Mouse (Mus musculus) hindbrain, embryonic 10.5 days (tissue): ENCODE measurements around the gene H2al1d. TPM values are rescaled to one million over a fixed set of nuclear protein-coding genes. Genes with fewer than 3 reads are reported as not detected.
"Not testable (repeated sequence)": the region's sequence is repeated elsewhere in the genome, so short reads cannot be mapped to it uniquely, and the experiment has no call there.

ENCODE experiments used
- DNase-seq: peaks from one replicate; pipeline ENCODE4 v3.0.0-alpha.2; 2017; ENCODE audit warnings: low spot score
- H3K27ac ChIP-seq: fragments of 300-500 bp; sonication (generic); 2 replicates; pipeline ENCODE4 v1.5.1; 2016; ENCODE audit warnings: mild to moderate bottlenecking, moderate library complexity
- H3K27me3 ChIP-seq: fragments of 300-500 bp; sonication (generic); 2 replicates; pipeline ENCODE4 v1.6.1; 2016; ENCODE audit warnings: mild to moderate bottlenecking; ENCODE audit not compliant: poor library complexity, insufficient read depth, severe bottlenecking
- H3K36me3 ChIP-seq: fragments of 300-500 bp; sonication (generic); 2 replicates; pipeline ENCODE4 v1.6.1; 2016; ENCODE audit warnings: mild to moderate bottlenecking, moderate library complexity
- H3K4me1 ChIP-seq: fragments of 300-500 bp; sonication (generic); replicated peaks from 2 replicates; pipeline ENCODE4 v1.6.1; 2016; ENCODE audit warnings: mild to moderate bottlenecking
- H3K4me3 ChIP-seq: fragments of 300-500 bp; sonication (generic); 2 replicates; pipeline ENCODE4 v1.5.1; 2016; ENCODE audit warnings: mild to moderate bottlenecking, moderate library complexity
- H3K9me3 ChIP-seq: fragments of 300-500 bp; sonication (generic); 2 replicates; pipeline ENCODE4 v1.6.1; 2016; ENCODE audit warnings: mild to moderate bottlenecking, moderate library complexity
- WGBS: fragments of 180-500 bp; shearing (Covaris S2); methylation state at CpG from one replicate; pipeline ENCODE4 v1.1.7; 2016; 5-methylcytosine and 5-hydroxymethylcytosine counted together
- polyA plus RNA-seq: library from polyadenylated mRNA; unstranded; fragments of >200 nt; fragmentation: Nextera tagmentation; extraction: Ambion mirVana; gene quantifications from 2 replicates; pipeline ENCODE4 v1.2.1, GENCODE M21; 2016

The H2al1d gene
- not detected in 2 replicates for polyA plus RNA-seq

GRCm38 (mm10) chrX:11308524-11308923 is at the start of gene H2al1d:
Gene H2al1d, plus strand, starts transcription at chrX:11308824.
- H3K36me3 ChIP-seq, H3K27ac ChIP-seq, DNase-seq, H3K4me3 ChIP-seq, H3K9me3 ChIP-seq, H3K27me3 ChIP-seq, H3K4me1 ChIP-seq: not testable (repeated sequence)
- no CpG with 5 or more reads among the region's 6 CpGs for WGBS

DNA sequence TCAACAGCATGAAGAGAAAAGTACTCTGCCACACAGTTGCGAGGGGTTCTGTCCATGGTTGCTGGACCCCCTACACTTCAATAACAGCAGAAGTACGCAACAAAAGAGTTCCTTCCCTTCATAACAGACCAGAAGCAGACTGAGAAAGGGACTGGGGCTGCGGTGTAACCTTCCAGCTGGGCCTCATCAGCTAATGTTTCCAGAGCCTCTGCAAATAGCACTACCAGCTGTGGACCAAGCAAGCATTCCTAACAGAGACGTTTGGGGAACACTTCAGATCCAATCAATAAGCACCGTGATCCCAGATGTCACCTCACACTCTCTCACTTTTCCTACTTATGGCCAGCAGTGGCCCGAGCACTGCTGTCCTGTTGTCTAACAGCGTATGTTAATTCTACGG is 43.7 kb upstream of the H2al1d start:
- H3K27me3 ChIP-seq = peaks cover 44% of the 10 kb centered on the region
- no peaks in the 10 kb centered on the region for H3K4me1 ChIP-seq
- no peak for DNase-seq
- no peaks in the 10 kb centered on the region for H3K9me3 ChIP-seq
- H3K27ac ChIP-seq = no peak overlapping the region
- no peak overlapping the region for H3K4me3 ChIP-seq
- 78% methylated on average over 8 of the region's 8 CpGs for WGBS
- H3K36me3 ChIP-seq = no peaks in the 10 kb centered on the region

DNA sequence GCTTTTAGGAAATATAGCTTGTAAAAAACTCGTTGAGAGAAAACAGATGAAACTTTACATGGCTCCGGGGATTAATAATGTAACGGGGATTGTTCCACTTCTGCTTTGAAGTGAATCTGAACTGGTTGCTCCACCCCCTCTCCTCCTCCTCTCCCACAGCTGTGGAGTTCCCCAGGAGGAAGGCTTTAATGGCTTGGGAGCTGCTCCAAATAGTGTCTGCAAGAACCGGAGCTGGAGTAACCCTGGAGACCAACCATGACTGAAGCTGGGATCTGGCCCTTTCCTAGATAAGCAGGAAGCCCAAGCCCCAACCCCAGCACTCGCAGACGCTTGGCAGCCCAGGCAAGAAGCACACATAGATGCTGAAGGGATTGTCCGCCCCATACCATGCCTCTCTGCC is 40.8 kb upstream of the H2al1d start:
- WGBS = 75% methylated on average over 7 of the region's 7 CpGs
- no peak for DNase-seq
- H3K27me3 ChIP-seq = peaks cover 49% of the 10 kb centered on the region
- no peaks in the 10 kb centered on the region for H3K4me1 ChIP-seq
- H3K36me3 ChIP-seq = no peaks in the 10 kb centered on the region
- no peak overlapping the region for H3K27ac ChIP-seq
- no peak overlapping the region for H3K4me3 ChIP-seq
- H3K9me3 ChIP-seq = no peaks in the 10 kb centered on the region

- Histone ChIP-seq H3K27ac (no peak overlapping the region), H3K27me3 (peaks cover 57% of the 10 kb centered on the region), H3K9me3 (no peaks in the 10 kb centered on the region), H3K4me1 (no peaks in the 10 kb centered on the region), H3K4me3 (no peak overlapping the region), H3K36me3 (no peaks in the 10 kb centered on the region)
- DNase-seq = no peak
- WGBS = 87% methylated on average over 3 of the region's 3 CpGs
Observed at GRCm38 (mm10) chrX:11269074-11269473, 39.5 kb upstream of the H2al1d start.

DNA sequence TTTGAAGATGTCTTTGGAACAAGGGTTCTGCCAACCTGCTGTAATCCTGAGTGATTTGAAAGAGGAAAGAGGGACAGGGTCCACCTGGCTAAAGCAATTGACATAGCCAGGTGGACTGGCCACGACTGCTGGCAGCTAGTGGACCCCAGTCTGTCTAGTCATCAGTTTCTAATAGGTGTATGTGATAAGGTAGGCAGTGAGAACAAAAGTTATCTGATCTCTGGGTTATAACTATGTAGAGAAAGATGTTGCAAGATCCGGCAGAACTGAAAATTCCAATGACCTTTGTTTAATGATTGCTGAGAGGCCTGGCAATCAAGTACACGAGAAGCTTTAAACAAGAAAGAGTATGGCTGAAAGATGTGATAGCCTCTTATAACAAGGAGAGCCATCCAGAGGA is 35.4 kb upstream of the H2al1d start:
- Histone ChIP-seq H3K27ac (no peak overlapping the region), H3K27me3 (peaks cover 45% of the 10 kb centered on the region), H3K9me3 (no peaks in the 10 kb centered on the region), H3K4me1 (no peaks in the 10 kb centered on the region), H3K4me3 (no peak overlapping the region), H3K36me3 (no peaks in the 10 kb centered on the region)
- WGBS = 87% methylated on average over 3 of the region's 3 CpGs
- DNase-seq = no peak

DNA sequence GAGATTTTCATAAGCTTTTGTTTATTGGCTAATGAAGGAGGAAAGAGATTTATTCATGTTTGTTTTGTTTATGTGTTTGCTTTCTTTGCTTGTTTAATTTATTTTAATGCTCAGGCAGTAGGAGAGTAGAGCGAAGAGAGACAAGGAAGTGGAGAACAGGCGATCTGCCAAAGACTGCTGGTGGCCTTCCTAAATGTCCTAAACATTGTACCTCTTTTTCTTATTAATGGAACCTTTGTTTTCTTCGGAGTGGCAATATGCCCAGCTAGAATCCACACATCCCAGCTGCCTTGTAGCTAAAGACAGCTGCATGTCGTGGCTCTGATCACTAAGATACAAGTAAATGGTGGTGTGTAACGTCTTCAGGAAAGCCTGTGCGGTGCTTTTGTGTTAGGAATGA is 31.5 kb upstream of the H2al1d start:
- 86% methylated on average over 6 of the region's 6 CpGs for WGBS
- no peak overlapping the region for H3K4me3 ChIP-seq
- H3K27me3 ChIP-seq = peaks cover 37% of the 10 kb centered on the region
- H3K36me3 ChIP-seq = no peaks in the 10 kb centered on the region
- H3K27ac ChIP-seq = no peak overlapping the region
- H3K9me3 ChIP-seq = no peaks in the 10 kb centered on the region
- H3K4me1 ChIP-seq = no peaks in the 10 kb centered on the region
- DNase-seq = no peak

DNA sequence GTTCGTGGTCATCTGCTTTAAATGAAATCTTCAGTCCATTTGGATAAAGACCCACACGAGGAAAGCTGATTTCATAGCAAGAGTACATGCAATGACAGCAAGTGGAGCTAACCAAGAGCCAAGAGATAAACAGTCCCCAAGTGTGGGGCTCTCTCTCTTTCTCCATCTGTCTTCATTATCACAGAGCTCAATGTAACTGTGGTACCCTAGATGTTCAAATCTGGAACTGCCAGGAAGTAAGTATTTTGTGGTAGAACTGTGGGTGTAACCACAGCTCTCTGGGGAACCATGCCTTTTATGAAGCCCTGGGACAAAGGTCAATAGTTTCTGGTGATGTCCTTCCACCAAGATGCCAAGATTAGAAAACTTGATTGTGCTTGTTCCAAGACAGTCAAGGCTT is 27.9 kb upstream of the H2al1d start:
- WGBS = 80% methylated on average over 2 of the region's 2 CpGs
- Histone ChIP-seq H3K4me3 (no peak overlapping the region), H3K27ac (no peak overlapping the region), H3K27me3 (peaks cover 26% of the 10 kb centered on the region), H3K9me3 (peaks cover 4% of the 10 kb centered on the region; the same call in 1 of the 2 replicates), H3K36me3 (no peaks in the 10 kb centered on the region), H3K4me1 (no peaks in the 10 kb centered on the region)
- DNase-seq = no peak

DNA sequence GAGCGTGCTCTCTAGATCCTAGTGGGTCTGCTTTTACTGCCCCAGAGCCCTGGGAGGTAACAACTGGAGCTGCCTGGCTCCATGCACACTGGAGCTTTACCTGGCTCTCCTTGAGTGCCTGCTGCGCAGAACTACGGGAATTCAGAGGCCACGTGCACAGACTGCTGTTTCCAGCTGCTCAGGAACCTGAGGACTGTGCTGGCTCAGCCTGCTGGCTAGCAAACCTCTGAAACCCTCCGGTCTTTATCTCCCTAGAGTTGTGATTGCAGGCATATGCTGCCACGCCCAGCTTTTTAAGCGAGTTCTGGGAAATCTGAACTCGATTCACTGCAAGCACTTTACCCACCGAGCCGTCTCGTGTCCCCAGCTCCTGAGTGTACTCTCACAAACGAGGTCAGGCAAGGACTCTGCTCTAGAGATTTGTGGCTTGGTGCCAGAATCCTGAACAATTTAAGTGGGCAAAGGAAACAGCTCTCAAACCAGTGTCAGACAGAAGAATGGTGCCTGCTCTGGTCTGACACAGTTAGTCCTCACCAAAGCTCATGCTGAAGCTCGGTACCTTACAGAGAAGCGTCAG is 20.2 kb upstream of the H2al1d start:
- H3K9me3 ChIP-seq = no peaks in the 10 kb centered on the region
- WGBS = 86% methylated on average over 14 of the region's 14 CpGs
- H3K36me3 ChIP-seq = no peaks in the 10 kb centered on the region
- no peak overlapping the region for H3K4me3 ChIP-seq
- H3K4me1 ChIP-seq = no peaks in the 10 kb centered on the region
- DNase-seq = no peak
- no peak overlapping the region for H3K27ac ChIP-seq
- H3K27me3 ChIP-seq = peaks cover 45% of the 10 kb centered on the region

GRCm38 (mm10) chrX:11289244-11289643 is 19.4 kb upstream of the H2al1d start:
- H3K4me1 ChIP-seq = no peaks in the 10 kb centered on the region
- 63% methylated on average over 4 of the region's 4 CpGs for WGBS
- H3K9me3 ChIP-seq = no peaks in the 10 kb centered on the region
- DNase-seq = no peak
- no peaks in the 10 kb centered on the region for H3K36me3 ChIP-seq
- peaks cover 45% of the 10 kb centered on the region for H3K27me3 ChIP-seq
- no peak overlapping the region for H3K27ac ChIP-seq
- no peak overlapping the region for H3K4me3 ChIP-seq

GRCm38 (mm10) chrX:11298957-11299356 is 9.7 kb upstream of the H2al1d start, which contains the start of gene H2al1a:
Gene H2al1a, plus strand, starts transcription at chrX:11299257.
- H3K27me3 ChIP-seq, DNase-seq, H3K36me3 ChIP-seq, H3K4me3 ChIP-seq, H3K27ac ChIP-seq, H3K4me1 ChIP-seq, H3K9me3 ChIP-seq: not testable (repeated sequence)
- WGBS = no CpG with 5 or more reads among the region's 3 CpGs

DNA sequence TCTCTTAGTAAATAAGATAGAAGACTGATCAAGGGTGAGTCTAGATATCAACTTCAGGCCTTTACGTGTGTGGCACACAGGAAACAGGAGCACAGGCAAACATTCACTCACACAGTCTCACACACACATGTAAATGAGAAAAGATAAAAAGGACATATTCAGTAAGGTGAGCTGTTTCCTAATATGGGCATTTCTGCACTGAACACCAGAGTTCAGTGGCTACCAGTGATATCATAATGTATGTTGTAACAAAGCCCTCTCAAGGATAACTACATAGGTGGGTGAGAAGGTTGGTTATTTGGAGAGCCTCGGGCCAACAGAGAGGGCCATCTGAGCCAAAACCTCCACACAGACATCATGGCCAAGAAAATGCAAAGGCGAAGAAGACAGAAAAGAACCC is 6.5 kb upstream of the H2al1d start, which contains the start of gene H2al1b:
Gene H2al1b (plus strand): TSS at position 301 of the 400 bp plus-strand sequence.
- not testable (repeated sequence) for H3K27ac ChIP-seq, H3K27me3 ChIP-seq, H3K4me1 ChIP-seq, DNase-seq, H3K9me3 ChIP-seq, H3K36me3 ChIP-seq, H3K4me3 ChIP-seq
- 87% methylated on average over 1 of the region's 3 CpGs for WGBS

- not testable (repeated sequence) for H3K27ac ChIP-seq, H3K4me3 ChIP-seq, H3K36me3 ChIP-seq, H3K27me3 ChIP-seq, DNase-seq, H3K9me3 ChIP-seq, H3K4me1 ChIP-seq
- 87% methylated on average over 2 of the region's 6 CpGs for WGBS
Observed at GRCm38 (mm10) chrX:11305355-11305754, 3.3 kb upstream of the H2al1d start, which contains the start of gene H2al1c. Gene H2al1c, plus strand, starts transcription at chrX:11305655.

DNA sequence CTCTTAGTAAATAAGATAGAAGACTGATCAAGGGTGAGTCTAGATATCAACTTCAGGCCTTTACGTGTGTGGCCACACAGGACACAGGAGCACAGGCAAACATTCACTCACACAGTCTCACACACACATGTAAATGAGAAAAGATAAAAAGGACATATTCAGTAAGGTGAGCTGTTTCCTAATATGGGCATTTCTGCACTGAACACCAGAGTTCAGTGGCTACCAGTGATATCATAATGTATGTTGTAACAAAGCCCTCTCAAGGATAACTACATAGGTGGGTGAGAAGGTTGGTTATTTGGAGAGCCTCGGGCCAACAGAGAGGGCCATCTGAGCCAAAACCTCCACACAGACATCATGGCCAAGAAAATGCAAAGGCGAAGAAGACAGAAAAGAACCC is 3.0 kb downstream of the H2al1d start, which contains the start of gene H2al1e:
Gene H2al1e (plus strand): TSS at position 301 of the 400 bp plus-strand sequence.
- not testable (repeated sequence) for H3K4me1 ChIP-seq, H3K9me3 ChIP-seq, DNase-seq, H3K27ac ChIP-seq, H3K4me3 ChIP-seq, H3K36me3 ChIP-seq, H3K27me3 ChIP-seq
- WGBS = no CpG with 5 or more reads among the region's 3 CpGs

DNA sequence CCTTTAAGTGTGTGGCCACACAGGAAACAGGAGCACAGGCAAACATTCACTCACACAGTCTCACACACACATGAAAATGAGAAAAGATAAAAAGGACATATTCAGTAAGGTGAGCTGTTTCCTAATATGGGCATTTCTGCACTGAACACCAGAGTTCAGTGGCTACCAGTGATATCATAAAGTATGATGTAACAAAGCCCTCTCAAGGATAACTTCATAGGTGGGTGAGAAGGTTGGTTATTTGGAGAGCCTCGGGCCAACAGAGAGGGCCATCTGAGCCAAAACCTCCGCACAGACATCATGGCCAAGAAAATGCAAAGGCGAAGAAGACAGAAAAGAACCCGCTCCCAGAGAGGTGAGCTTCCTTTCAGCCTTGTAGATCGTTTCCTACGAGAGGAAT is 6.2 kb downstream of the H2al1d start, which contains the start of gene H2al1f:
Gene H2al1f (plus strand): TSS at position 301 of the 400 bp plus-strand sequence.
- WGBS = no CpG with 5 or more reads among the region's 6 CpGs
- H3K27ac ChIP-seq, H3K9me3 ChIP-seq, H3K36me3 ChIP-seq, H3K27me3 ChIP-seq, DNase-seq, H3K4me1 ChIP-seq, H3K4me3 ChIP-seq: not testable (repeated sequence)
